Mouse (Mus musculus) spleen, postnatal 10 days (tissue): ENCODE results near the gene Arl8b.

Experiments used
- DNase-seq, 2 experiments: peaks; one replicate each; pipeline ENCODE4 v3.0.0; 2021 to 2022; ENCODE audit warnings: low spot score in 2 of 2

The Arl8b gene

GRCm38 (mm10) chr6:108784796-108785195, 1.9 kb downstream of the Arl8b start:
- no peak for DNase-seq

GRCm38 (mm10) chr6:108785551-108785950, 2.7 kb downstream of the Arl8b start:
- DNase-seq = no peak

- DNase-seq = no peak
These were observed 8.6 kb downstream of the Arl8b start for GRCm38 (mm10) chr6:108791498-108791897.

- no peak for DNase-seq
These were observed 13.0 kb downstream of the Arl8b start for GRCm38 (mm10) chr6:108795912-108796311.

GRCm38 (mm10) chr6:108796706-108797105, 13.8 kb downstream of the Arl8b start:
- DNase-seq = no peak

GRCm38 (mm10) chr6:108805194-108805593, 22.3 kb downstream of the Arl8b start:
- DNase-seq = no peak

- DNase-seq = no peak
These were observed 23.0 kb downstream of the Arl8b start for GRCm38 (mm10) chr6:108805871-108806270.

- DNase-seq = peak in 1 of 2 experiments; percentile 46
These were observed 24.5 kb downstream of the Arl8b start for GRCm38 (mm10) chr6:108807446-108807845.

GRCm38 (mm10) chr6:108808786-108809185, 25.9 kb downstream of the Arl8b start:
- no peak for DNase-seq

- no peak for DNase-seq
These were observed 27.3 kb downstream of the Arl8b start for GRCm38 (mm10) chr6:108810237-108810636.

GRCm38 (mm10) chr6:108812134-108812533, 29.2 kb downstream of the Arl8b start:
- DNase-seq = no peak

- DNase-seq = no peak
These were observed 34.6 kb downstream of the Arl8b start for GRCm38 (mm10) chr6:108817510-108817909.

- DNase-seq = no peak
These were observed 42.1 kb downstream of the Arl8b start for GRCm38 (mm10) chr6:108824816-108825545.

- DNase-seq = no peak
These were observed 43.2 kb downstream of the Arl8b start for GRCm38 (mm10) chr6:108826070-108826469.

- DNase-seq = no peak
These were observed 44.5 kb downstream of the Arl8b start for GRCm38 (mm10) chr6:108827336-108827920.

GRCm38 (mm10) chr6:108828234-108828868, 45.5 kb downstream of the Arl8b start, which contains the start of gene Edem1:
Edem1 (plus strand) TSS chr6:108828641.
- DNase-seq = peak; percentile 95 to 98

- peak in 1 of 2 experiments; percentile 61 for DNase-seq
These were observed 46.0 kb downstream of the Arl8b start for GRCm38 (mm10) chr6:108828872-108829271.

GRCm38 (mm10) chr6:108829386-108830370, 46.8 kb downstream of the Arl8b start:
- peak in 1 of 2 experiments; percentile 24 for DNase-seq

- DNase-seq = no peak
These were observed 49.3 kb downstream of the Arl8b start for GRCm38 (mm10) chr6:108832170-108832569.

- no peak for DNase-seq
These were observed 50.1 kb downstream of the Arl8b start for GRCm38 (mm10) chr6:108832989-108833388.

- DNase-seq = no peak
These were observed 51.2 kb downstream of the Arl8b start for GRCm38 (mm10) chr6:108833963-108834697.
